Mouse (Mus musculus): Measurements from ENCODE around the gene Mthfd1l.

DNA sequence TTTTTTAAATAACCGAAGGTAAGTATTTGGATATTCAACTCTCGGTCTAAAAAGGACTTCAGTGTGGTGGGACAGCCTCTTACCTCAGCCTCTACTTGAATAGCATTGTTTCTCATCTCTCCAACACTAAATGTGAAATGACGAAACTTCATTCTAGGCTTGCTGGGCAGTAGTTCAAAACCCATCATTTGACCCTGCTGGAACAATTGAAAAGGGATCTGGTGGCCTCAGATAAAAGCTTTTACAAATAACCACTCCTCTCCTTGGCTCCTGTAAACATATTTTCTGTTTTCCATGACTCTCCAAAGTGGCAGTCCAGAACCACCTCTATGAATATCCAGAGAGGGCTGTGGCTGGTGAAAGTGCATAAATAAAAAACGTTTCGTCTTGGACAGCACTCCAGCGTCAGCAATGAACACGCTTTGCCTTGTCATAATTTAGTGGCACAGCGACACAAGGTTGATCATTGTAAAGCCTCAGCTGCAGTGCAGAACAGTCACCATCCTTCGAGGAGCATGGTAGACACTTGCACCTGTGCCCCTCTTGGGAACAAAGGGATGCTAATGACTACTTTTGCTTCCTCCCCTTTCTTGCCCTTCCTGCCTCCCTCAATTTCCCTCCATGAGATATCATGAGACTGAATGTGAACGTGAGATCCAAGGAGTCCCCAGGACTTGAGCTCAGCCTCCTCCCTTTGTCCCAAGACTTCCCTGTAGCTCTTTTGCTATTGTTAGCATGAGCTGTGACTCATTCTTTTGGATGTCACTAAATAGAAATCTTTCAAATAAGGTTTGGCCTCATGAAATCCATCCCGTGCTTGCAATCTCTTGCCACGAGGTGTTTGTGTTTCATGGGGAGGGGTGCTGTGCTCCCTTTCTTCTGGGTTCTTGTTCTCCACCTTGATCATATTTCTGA is 179.2 kb downstream of the Mthfd1l start:
- TF ChIP-seq CTCF (IDR thresholded peaks at IDR 0.05; ENCODE audit: control insufficient read depth, insufficient read depth, insufficient replicate concordance, low read depth, low read length), result no peak
- TF ChIP-seq POLR2A (IDR thresholded peaks at IDR 0.05; ENCODE audit: control insufficient read depth, low read depth, low read length), result no peak
